Mouse (Mus musculus) embryonic facial prominence, embryonic 12.5 days (tissue): ENCODE results near the gene Cyth1. TPM values are rescaled to one million over a fixed set of nuclear protein-coding genes. Genes with fewer than 3 reads are reported as not detected.
A peak's percentile ranks its signal among the peaks of the same experiment; 100 is the strongest.

ENCODE experiments used
- ATAC-seq: fragments of 200-750 bp; cut with Nextera tagmentation; 2 replicates; pipeline ENCODE4 v1.8.0; 2017; ENCODE audit not compliant: insufficient number of reproducible peaks, insufficient read depth, low FRiP score, low TSS enrichment
- H3K27ac ChIP-seq: fragments of 300-500 bp; sonication (generic); 2 replicates; pipeline ENCODE4 v1.5.1; 2016; ENCODE audit warnings: mild to moderate bottlenecking
- H3K27me3 ChIP-seq: fragments of 300-500 bp; sonication (generic); 2 replicates; pipeline ENCODE4 v1.6.1; 2016; ENCODE audit warnings: mild to moderate bottlenecking, moderate library complexity
- H3K36me3 ChIP-seq: fragments of 300-500 bp; sonication (generic); 2 replicates; pipeline ENCODE4 v1.6.1; 2016; ENCODE audit warnings: mild to moderate bottlenecking
- H3K4me1 ChIP-seq: fragments of 300-500 bp; sonication (generic); 2 replicates; pipeline ENCODE4 v1.6.1; 2016
- H3K4me2 ChIP-seq: fragments of 300-500 bp; sonication (generic); replicated peaks from 2 replicates; pipeline ENCODE4 v1.6.1; 2016; ENCODE audit warnings: mild to moderate bottlenecking, moderate library complexity
- H3K4me3 ChIP-seq: fragments of 300-500 bp; sonication (generic); 2 replicates; pipeline ENCODE4 v1.5.1; 2016; ENCODE audit warnings: mild to moderate bottlenecking
- H3K9ac ChIP-seq: fragments of 300-500 bp; sonication (generic); 2 replicates; pipeline ENCODE4 v1.6.1; 2016; ENCODE audit warnings: mild to moderate bottlenecking, moderate library complexity
- H3K9me3 ChIP-seq: fragments of 300-500 bp; sonication (generic); 2 replicates; pipeline ENCODE4 v1.6.1; 2016; ENCODE audit warnings: mild to moderate bottlenecking, moderate library complexity
- WGBS: fragments of 180-500 bp; shearing (Covaris S2); methylation state at CpG from one replicate; pipeline ENCODE4 v1.1.7; 2016; 5-methylcytosine and 5-hydroxymethylcytosine counted together
- polyA plus RNA-seq: library from polyadenylated mRNA; unstranded; fragments of >200 nt; fragmentation: Nextera tagmentation; extraction: Ambion mirVana; gene quantifications from 2 replicates; pipeline ENCODE4 v1.2.1, GENCODE M21; 2016

The Cyth1 gene
- polyA plus RNA-seq, 1 experiment from 2014 or later, result 20.4 TPM

DNA sequence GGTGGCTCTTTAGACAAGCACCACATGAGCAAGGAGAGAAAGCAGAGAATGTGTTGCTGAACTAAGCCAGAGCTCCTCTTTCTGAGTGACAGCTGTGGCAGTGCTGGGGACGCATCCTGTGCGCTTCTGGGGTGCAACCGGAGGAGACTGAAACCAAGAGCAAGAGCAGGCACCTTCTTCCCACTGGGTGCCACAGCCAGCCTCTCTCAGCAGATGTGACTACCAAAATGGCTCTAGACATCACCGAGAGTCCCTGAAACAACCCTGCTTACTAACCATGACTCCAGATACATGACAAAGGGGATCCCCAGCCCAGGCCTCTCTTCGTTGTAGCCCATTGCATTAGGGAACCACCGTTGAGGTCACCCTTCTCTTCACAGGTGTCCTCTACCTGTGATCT lies 44.9 kb downstream of the Cyth1 start:
- no peak overlapping the region for H3K4me3 ChIP-seq
- WGBS, result 81% methylated on average over 6 of the region's 6 CpGs
- ATAC-seq, result no peak
- H3K27me3 ChIP-seq, result no peaks in the 10 kb centered on the region
- H3K36me3 ChIP-seq, result no peaks in the 10 kb centered on the region
- no peaks in the 10 kb centered on the region for H3K9me3 ChIP-seq
- H3K4me1 ChIP-seq, result peaks cover 58% of the 10 kb centered on the region
- H3K27ac ChIP-seq, result peak overlapping the region; percentile 83; the same call in 1 of the 2 replicates
- no peak overlapping the region for H3K4me2 ChIP-seq
- no peak overlapping the region for H3K9ac ChIP-seq

DNA sequence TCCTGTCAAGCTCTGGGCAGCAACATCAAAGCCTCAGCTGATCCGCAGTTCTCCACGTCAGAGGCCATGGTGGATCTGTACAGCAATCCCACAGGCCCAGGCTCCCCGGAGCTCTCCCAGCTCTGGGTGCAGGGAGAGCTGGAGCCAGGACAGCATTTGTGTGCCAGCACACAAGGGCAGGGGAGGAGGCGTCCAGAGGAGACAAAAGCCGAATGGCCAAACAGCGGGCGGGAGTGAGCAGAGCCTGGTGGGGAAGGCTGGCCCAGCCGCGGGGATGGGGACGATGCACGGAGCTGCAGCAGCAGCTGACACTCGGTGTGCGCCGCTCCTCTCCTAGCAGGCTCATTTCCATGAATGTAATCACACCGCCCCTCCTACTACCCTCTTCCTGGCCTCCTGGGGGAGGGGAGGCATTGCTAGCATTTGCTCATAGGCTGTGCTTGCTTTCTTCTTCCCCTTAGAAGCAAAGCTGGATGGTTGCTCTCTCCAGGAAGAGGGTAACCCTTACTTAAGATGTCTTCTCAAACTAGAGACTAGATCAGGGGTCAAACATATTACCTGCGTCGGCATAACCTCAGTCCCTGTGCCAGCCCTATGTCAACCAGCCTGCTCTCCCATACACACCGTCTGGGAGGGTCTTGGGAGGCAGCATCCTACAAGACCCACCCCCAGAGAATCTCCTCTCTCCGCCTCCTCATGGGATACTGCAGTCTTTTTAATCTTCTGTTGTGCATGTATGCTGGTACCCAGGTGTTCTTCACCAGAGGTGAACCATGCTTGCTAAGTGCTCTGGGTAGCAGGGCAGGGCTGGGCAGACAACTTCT lies 45.8 kb downstream of the Cyth1 start:
- WGBS, result 5% methylated on average over 19 of the region's 19 CpGs
- Histone ChIP-seq H3K4me1 (peaks cover 60% of the 10 kb centered on the region), H3K4me2 (peak overlapping the region; percentile 81), H3K27ac (peak overlapping the region; percentile 83), H3K4me3 (peak overlapping the region; percentile 43), H3K9me3 (no peaks in the 10 kb centered on the region), H3K9ac (peak overlapping the region; percentile 64), H3K27me3 (no peaks in the 10 kb centered on the region), H3K36me3 (no peaks in the 10 kb centered on the region)
- ATAC-seq, result peak; percentile 45; the same call in 1 of the 2 replicates

DNA sequence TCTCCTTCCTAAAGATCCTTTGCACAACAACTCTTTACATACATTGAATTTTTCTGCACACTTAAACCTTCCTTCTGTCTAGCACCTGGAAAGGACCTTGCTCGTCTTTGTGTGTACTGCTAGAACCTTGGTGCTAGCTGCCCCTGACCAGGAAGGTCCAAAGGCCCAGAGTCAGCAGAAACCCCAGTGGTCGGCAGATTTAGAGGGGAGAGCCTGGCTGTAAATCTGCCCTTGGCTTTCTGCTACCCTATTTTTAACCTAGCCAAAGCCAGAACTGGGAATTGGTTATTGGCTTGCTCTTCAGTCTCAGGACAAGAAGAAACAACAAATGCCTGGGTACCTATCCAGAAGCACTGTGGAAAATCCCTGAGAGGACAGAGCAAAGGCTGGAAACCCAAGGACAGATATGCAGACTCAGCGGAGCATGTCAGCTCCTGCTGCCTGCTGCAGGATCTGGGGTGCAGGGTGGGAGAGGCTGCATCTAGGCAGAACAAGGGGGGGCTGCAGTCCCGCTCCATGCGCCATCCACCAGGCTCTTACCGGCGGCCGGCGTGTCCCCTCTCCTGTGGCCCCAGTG lies 46.5 kb downstream of the Cyth1 start:
- Histone ChIP-seq H3K27ac (peak overlapping the region; percentile 83), H3K4me2 (peak overlapping the region; percentile 81), H3K4me3 (peak overlapping the region; percentile 43), H3K36me3 (no peaks in the 10 kb centered on the region), H3K27me3 (no peaks in the 10 kb centered on the region), H3K9ac (peak overlapping the region; percentile 64), H3K4me1 (peaks cover 64% of the 10 kb centered on the region), H3K9me3 (no peaks in the 10 kb centered on the region)
- WGBS, result 16% methylated on average over 9 of the region's 9 CpGs
- 0 out of 2 replicates have a peak, but pooled peaks have one; percentile 24 for ATAC-seq

DNA sequence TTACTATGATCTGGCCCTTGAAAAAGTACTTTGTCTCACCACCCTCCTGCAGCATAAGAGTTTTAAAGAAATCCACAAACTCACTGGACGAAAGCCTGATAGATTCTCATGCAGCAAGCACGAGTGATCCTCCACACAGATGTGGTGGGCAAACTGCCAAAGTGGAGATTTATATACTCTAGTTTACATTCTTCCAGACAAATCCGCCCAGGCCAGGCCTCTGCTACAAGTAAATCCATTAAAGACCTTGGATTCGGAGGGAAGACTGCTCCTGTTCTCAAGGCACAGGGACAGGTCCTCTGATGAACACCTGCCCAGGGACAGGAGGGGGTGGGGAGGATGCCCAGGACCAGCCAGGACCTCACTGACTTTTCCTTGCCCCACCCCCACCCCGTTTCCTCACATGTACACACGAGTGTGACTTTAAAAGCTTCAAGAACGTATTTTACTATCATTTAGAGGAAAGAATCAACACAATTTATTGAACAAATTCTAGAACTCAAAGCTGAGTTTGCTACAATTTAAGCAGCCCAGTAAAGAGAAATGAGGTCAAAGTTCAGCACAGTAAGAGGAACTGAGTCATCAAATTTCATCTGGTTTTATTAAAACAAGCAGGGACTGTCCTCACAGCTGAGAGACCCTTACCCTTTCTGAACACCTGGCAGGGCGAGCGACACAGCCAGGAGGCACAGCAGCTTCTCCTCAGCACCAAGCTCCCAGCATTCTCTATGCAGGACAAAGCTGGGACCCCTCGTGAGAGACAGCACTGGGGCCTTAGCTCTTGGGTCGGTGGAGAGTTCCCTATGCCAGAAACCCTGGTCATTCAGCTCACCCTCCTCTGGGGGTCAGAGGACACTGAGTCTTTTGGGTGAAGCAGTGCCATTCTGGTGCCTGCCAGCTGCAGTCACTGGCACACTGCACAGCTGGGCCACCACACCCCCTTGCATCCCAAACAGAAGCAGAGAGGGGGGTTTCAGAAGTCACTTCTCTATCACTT lies 47.3 kb downstream of the Cyth1 start:
- no peaks in the 10 kb centered on the region for H3K36me3 ChIP-seq
- H3K4me2 ChIP-seq, result peak overlapping the region; percentile 81
- peak overlapping the region; percentile 64; the same call in 1 of the 2 replicates for H3K9ac ChIP-seq
- ATAC-seq, result 0 out of 2 replicates have a peak, but pooled peaks have one; percentile 24
- H3K4me3 ChIP-seq, result peak overlapping the region; percentile 43
- WGBS, result 21% methylated on average over 11 of the region's 11 CpGs
- no peaks in the 10 kb centered on the region for H3K27me3 ChIP-seq
- H3K27ac ChIP-seq, result peak overlapping the region; percentile 83
- no peaks in the 10 kb centered on the region for H3K9me3 ChIP-seq
- H3K4me1 ChIP-seq, result peaks cover 69% of the 10 kb centered on the region

GRCm38 (mm10) chr11:118198296-118198600 lies 50.1 kb downstream of the Cyth1 start:
- no peaks in the 10 kb centered on the region for H3K36me3 ChIP-seq
- WGBS, result 20% methylated on average over 2 of the region's 2 CpGs
- no peak overlapping the region for H3K9ac ChIP-seq
- peaks cover 81% of the 10 kb centered on the region for H3K4me1 ChIP-seq
- peak overlapping the region; percentile 29 for H3K4me2 ChIP-seq
- no peaks in the 10 kb centered on the region for H3K27me3 ChIP-seq
- H3K9me3 ChIP-seq, result no peaks in the 10 kb centered on the region
- H3K27ac ChIP-seq, result peak overlapping the region; percentile 83; the same call in 1 of the 2 replicates
- no peak for ATAC-seq
- no peak overlapping the region for H3K4me3 ChIP-seq

DNA sequence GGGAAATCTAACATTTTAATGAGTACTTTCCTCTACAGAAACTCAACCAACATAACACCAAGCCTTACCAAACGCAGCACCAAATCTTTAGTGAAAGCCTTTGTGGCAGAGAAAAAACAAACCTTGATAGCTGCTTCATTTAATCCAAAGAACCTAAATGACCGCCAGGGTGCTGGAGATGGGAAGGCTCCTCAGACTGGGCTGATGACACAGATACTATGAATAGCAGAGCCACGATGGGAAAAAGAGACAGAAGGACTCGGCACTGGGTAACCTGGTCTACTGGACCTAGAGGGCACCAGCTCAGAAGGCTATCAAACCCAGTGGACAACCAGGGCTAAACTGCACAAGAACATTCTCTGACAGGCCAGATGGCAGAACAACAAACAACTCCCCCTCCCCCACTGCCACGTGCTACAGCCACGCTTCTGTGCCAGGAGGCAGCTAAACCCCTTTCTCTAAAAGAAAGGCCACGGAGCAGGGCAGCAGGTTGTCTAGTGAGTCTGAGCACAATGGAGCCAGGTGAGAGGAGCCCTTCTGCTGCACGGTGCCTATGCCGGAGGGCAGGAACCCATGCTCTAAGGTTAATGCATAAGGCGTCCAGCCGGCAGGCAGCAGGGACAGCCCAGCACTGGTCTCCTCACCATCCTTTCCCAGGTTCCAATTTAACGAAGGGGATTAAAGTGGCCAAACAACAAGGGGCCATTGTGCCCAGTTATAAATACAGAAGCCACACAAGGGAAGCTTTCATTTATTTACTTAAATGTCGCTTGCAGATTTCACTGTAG lies 50.7 kb downstream of the Cyth1 start:
- Histone ChIP-seq H3K36me3 (no peaks in the 10 kb centered on the region), H3K9me3 (no peaks in the 10 kb centered on the region), H3K4me1 (peaks cover 79% of the 10 kb centered on the region), H3K4me2 (peak overlapping the region; percentile 29), H3K27me3 (no peaks in the 10 kb centered on the region), H3K9ac (no peak overlapping the region), H3K27ac (peak overlapping the region; percentile 83), H3K4me3 (no peak overlapping the region)
- ATAC-seq, result no peak
- WGBS, result 23% methylated on average over 13 of the region's 13 CpGs

DNA sequence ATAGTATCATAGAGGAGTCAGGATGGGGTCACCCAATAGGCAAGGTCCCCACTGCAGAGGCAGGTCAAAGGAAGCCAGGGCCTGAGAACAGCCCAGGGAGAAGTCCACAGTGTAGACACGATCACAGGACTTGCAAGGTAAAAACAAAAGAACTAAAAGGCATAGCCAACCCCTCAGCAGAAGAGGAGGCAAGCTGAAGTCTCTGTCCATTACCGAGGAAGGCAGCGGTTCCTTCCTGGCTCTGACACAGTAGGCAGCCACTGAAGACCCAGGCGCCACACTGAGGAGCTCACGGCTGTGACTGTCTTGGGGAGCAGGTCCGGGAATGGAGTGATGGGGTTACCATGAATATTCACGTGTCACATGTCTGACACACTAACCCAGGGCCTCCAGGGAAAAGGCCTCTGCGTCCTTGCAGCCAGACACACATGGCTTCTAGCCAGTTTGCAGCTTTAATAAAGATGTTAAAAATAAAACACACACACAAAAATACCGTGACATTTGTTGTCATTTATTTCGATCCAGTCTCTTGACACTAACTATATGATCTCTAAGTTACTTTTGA lies 51.5 kb downstream of the Cyth1 start:
- Histone ChIP-seq H3K27me3 (no peaks in the 10 kb centered on the region), H3K9me3 (no peaks in the 10 kb centered on the region), H3K27ac (no peak overlapping the region), H3K4me2 (no peak overlapping the region), H3K4me1 (peaks cover 71% of the 10 kb centered on the region), H3K4me3 (no peak overlapping the region), H3K36me3 (peaks cover 4% of the 10 kb centered on the region; the same call in 1 of the 2 replicates), H3K9ac (no peak overlapping the region)
- 59% methylated on average over 10 of the region's 10 CpGs for WGBS
- no peak for ATAC-seq

- Histone ChIP-seq H3K4me2 (no peak overlapping the region), H3K27me3 (no peaks in the 10 kb centered on the region), H3K4me3 (no peak overlapping the region), H3K36me3 (peaks cover 19% of the 10 kb centered on the region), H3K4me1 (peaks cover 41% of the 10 kb centered on the region), H3K9ac (no peak overlapping the region), H3K27ac (0 out of 2 replicates have a peak overlapping the region, but pooled peaks have one; percentile 65), H3K9me3 (no peaks in the 10 kb centered on the region)
- 78% methylated on average over 14 of the region's 14 CpGs for WGBS
- ATAC-seq, result no peak
These were observed 54.8 kb downstream of the Cyth1 start for GRCm38 (mm10) chr11:118193390-118194147.

GRCm38 (mm10) chr11:118192973-118193372 lies 55.4 kb downstream of the Cyth1 start:
- Histone ChIP-seq H3K27ac (no peak overlapping the region), H3K4me1 (peaks cover 35% of the 10 kb centered on the region), H3K4me3 (no peak overlapping the region), H3K9ac (no peak overlapping the region), H3K36me3 (peaks cover 23% of the 10 kb centered on the region), H3K4me2 (no peak overlapping the region), H3K27me3 (no peaks in the 10 kb centered on the region), H3K9me3 (no peaks in the 10 kb centered on the region)
- ATAC-seq, result no peak
- WGBS, result 72% methylated on average over 5 of the region's 5 CpGs

- H3K27me3 ChIP-seq, result no peaks in the 10 kb centered on the region
- peaks cover 68% of the 10 kb centered on the region for H3K36me3 ChIP-seq
These were observed 65.6 kb downstream of the Cyth1 start for GRCm38 (mm10) chr11:118182768-118183167.

More at GRCm38 (mm10) chr11:118182768-118183167, 65.6 kb downstream of the Cyth1 start:
- Histone ChIP-seq H3K9me3 (no peaks in the 10 kb centered on the region), H3K4me3 (no peak overlapping the region), H3K27ac (no peak overlapping the region), H3K9ac (no peak overlapping the region), H3K4me2 (no peak overlapping the region), H3K4me1 (no peaks in the 10 kb centered on the region)
- no peak for ATAC-seq
- WGBS, result 87% methylated on average over 9 of the region's 9 CpGs
